Mouse (Mus musculus): ENCODE measurements at regions not wholly inside any gene's neighbourhood (a gene's known extent, or its start where the extent isn't known, plus 50 kb on each side); places are given as distances from the start of the nearest gene placed in this dataset.

GRCm38 (mm10) chr10:44832455-44832854, 234.5 kb upstream of the Prep start:
- TF ChIP-seq EP300 (IDR thresholded peaks at IDR 0.05; ENCODE audit: low read depth in 1 of 2, low read length in 2 of 2) (no peak), MAX (IDR thresholded peaks at IDR 0.05; ENCODE audit: low read length) (no peak), POLR2AphosphoS5 (IDR thresholded peaks at IDR 0.05; ENCODE audit: borderline replicate concordance, low read depth, low read length) (no peak), CTCF (IDR thresholded peaks at IDR 0.05 in 2 of 3, conservative IDR thresholded peaks at IDR 0.05 in 1 of 3; ENCODE audit: control insufficient read depth in 1 of 3, insufficient read depth in 1 of 3, low read depth in 2 of 3, low read length in 3 of 3, poor library complexity in 1 of 3, severe bottlenecking in 1 of 3) (no peak), UBTF (IDR thresholded peaks at IDR 0.05; ENCODE audit: borderline replicate concordance, insufficient read depth, low read depth, low read length) (no peak), TAL1 (IDR thresholded peaks at IDR 0.05; ENCODE audit: low read length) (no peak), NELFE (IDR thresholded peaks at IDR 0.05; ENCODE audit: low read depth, low read length) (no peak), POLR2A (IDR thresholded peaks at IDR 0.05; ENCODE audit: control insufficient read depth in 1 of 2, insufficient read depth in 1 of 2, low read depth in 1 of 2, low read length in 2 of 2, poor library complexity in 1 of 2) (no peak), ZC3H11A (IDR thresholded peaks at IDR 0.05; ENCODE audit: low read depth, low read length) (no peak), SIN3A (IDR thresholded peaks at IDR 0.05; ENCODE audit: low read length) (no peak)

Data from MEL (cell line).